Mouse (Mus musculus) stomach, embryonic 16.5 days (tissue): Measurements from ENCODE around the gene Actb. TPM values are rescaled to one million over a fixed set of nuclear protein-coding genes. Genes with fewer than 3 reads are reported as not detected.
A peak's percentile ranks its signal among the peaks of the same experiment; 100 is the strongest.
"Not testable (repeated sequence)": the region's sequence is repeated elsewhere in the genome, so short reads cannot be mapped to it uniquely, and the experiment has no call there.

Experiments used
- ATAC-seq: fragments of 200-750 bp; cut with Nextera tagmentation; 2 replicates; pipeline ENCODE4 v1.8.0; 2017; ENCODE audit warnings: moderate number of reproducible peaks, moderate TSS enrichment; ENCODE audit not compliant: insufficient read depth, low FRiP score
- H3K27ac ChIP-seq: fragments of 300-500 bp; sonication (generic); 2 replicates; pipeline ENCODE4 v1.5.1; 2014; ENCODE audit warnings: low read length
- H3K27me3 ChIP-seq: fragments of 300-500 bp; sonication (generic); 2 replicates; pipeline ENCODE4 v1.6.1; 2014; ENCODE audit warnings: low read length, control low read depth, mixed read lengths; ENCODE audit not compliant: control insufficient read depth, insufficient read depth
- H3K36me3 ChIP-seq: fragments of 300-500 bp; sonication (generic); 2 replicates; pipeline ENCODE4 v1.6.1; 2014; ENCODE audit warnings: low read length; ENCODE audit not compliant: control insufficient read depth, insufficient read depth
- H3K4me1 ChIP-seq: fragments of 300-500 bp; sonication (generic); 2 replicates; pipeline ENCODE4 v1.6.1; 2014; ENCODE audit warnings: low read length, control low read depth, mixed read lengths; ENCODE audit not compliant: control insufficient read depth, insufficient read depth
- H3K4me2 ChIP-seq: fragments of 300-500 bp; sonication (generic); 2 replicates; pipeline ENCODE4 v1.6.1; 2014; ENCODE audit warnings: low read depth, low read length, mixed read lengths
- H3K4me3 ChIP-seq: fragments of 300-500 bp; sonication (generic); replicated peaks from 2 replicates; pipeline ENCODE4 v1.5.1; 2014; ENCODE audit warnings: mild to moderate bottlenecking, low read length
- H3K9ac ChIP-seq: fragments of 300-500 bp; sonication (generic); 2 replicates; pipeline ENCODE4 v1.6.1; 2014; ENCODE audit warnings: low read length
- H3K9me3 ChIP-seq: fragments of 300-500 bp; sonication (generic); replicated peaks from 2 replicates; pipeline ENCODE4 v1.6.1; 2016; ENCODE audit warnings: low read length, control low read depth; ENCODE audit not compliant: control insufficient read depth
- WGBS: fragments of 180-500 bp; shearing (Covaris S2); extraction: QIAGEN DNeasy Blood & Tissue Kit; methylation state at CpG from one replicate; pipeline ENCODE4 v1.1.7; 2014; 5-methylcytosine and 5-hydroxymethylcytosine counted together
- polyA plus RNA-seq: library from polyadenylated mRNA; unstranded; fragments of >200 nt; fragmentation: Nextera tagmentation; extraction: Ambion mirVana; gene quantifications from 2 replicates; pipeline ENCODE4 v1.2.1, GENCODE M21; 2015

The Actb gene
- polyA plus RNA-seq, 1 experiment from 2014 or later = 15,131 TPM

- H3K9me3 ChIP-seq, H3K4me2 ChIP-seq, ATAC-seq, H3K27me3 ChIP-seq, H3K4me3 ChIP-seq, H3K4me1 ChIP-seq, H3K9ac ChIP-seq, H3K27ac ChIP-seq: not testable (repeated sequence)
- 86% methylated on average over 3 of the region's 3 CpGs for WGBS
- H3K36me3 ChIP-seq = peaks cover 14% of the 10 kb centered on the region
Measured at GRCm38 (mm10) chr5:142887533-142887932, 19.0 kb downstream of the Actb start.

- H3K27ac ChIP-seq = no peak overlapping the region
- ATAC-seq = no peak
- H3K27me3 ChIP-seq = no peaks in the 10 kb centered on the region
- no peaks in the 10 kb centered on the region for H3K9me3 ChIP-seq
- H3K36me3 ChIP-seq = peaks cover 14% of the 10 kb centered on the region
- H3K9ac ChIP-seq = no peak overlapping the region
- no peaks in the 10 kb centered on the region for H3K4me1 ChIP-seq
- no peak overlapping the region for H3K4me3 ChIP-seq
- no peak overlapping the region for H3K4me2 ChIP-seq
- WGBS = 91% methylated on average over 20 of the region's 20 CpGs
Measured at GRCm38 (mm10) chr5:142886761-142887160, 19.8 kb downstream of the Actb start.

DNA sequence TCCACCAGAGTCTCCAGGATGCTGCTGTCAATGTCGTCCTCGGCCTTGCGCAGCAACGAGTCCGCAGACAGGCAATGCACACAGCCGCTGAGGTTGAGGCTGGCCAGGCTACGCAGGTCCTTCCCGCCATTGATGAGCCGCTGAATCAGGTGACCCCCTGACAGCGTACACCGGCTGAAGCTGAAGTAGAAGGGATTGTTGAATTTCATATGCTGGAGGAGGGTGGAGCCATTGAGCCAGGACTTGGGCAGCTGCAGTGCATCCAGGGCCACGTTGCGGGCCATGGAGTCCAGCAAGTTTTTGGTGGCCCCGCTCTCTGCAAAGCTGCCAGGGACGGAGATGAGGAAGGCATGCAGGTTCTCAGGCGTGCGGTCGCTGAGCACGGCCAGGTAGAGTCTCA is 20.4 kb downstream of the Actb start:
- Histone ChIP-seq H3K9me3 (no peaks in the 10 kb centered on the region), H3K36me3 (peaks cover 14% of the 10 kb centered on the region), H3K9ac (no peak overlapping the region), H3K27ac (no peak overlapping the region), H3K4me3 (no peak overlapping the region), H3K4me1 (peaks cover 3% of the 10 kb centered on the region; the same call in 1 of the 2 replicates), H3K27me3 (no peaks in the 10 kb centered on the region), H3K4me2 (no peak overlapping the region)
- 93% methylated on average over 19 of the region's 19 CpGs for WGBS
- no peak for ATAC-seq

DNA sequence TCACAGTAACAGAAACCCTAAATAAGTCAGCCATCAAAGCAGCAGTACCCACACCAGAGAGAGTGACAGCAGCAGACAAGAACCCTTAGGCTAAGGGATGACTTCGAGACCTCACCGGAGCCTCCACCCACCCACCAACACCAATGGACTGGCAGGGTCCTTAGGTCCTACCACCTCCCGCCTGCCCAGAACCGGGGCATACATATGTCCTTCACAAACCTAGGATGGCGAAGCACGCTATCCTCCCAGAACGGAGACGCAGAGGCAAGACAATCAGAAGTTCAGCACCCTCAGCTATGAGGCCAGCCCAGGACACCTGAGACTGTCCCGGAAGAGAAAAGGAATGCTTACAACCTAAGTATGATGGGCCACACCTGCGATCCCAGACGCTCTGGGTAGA is 24.1 kb downstream of the Actb start:
- Histone ChIP-seq H3K4me3 (no peak overlapping the region), H3K4me1 (peaks cover 3% of the 10 kb centered on the region; the same call in 1 of the 2 replicates), H3K36me3 (peaks cover 22% of the 10 kb centered on the region), H3K4me2 (no peak overlapping the region), H3K27ac (no peak overlapping the region), H3K27me3 (no peaks in the 10 kb centered on the region), H3K9me3 (no peaks in the 10 kb centered on the region), H3K9ac (no peak overlapping the region)
- 89% methylated on average over 11 of the region's 11 CpGs for WGBS
- no peak for ATAC-seq

DNA sequence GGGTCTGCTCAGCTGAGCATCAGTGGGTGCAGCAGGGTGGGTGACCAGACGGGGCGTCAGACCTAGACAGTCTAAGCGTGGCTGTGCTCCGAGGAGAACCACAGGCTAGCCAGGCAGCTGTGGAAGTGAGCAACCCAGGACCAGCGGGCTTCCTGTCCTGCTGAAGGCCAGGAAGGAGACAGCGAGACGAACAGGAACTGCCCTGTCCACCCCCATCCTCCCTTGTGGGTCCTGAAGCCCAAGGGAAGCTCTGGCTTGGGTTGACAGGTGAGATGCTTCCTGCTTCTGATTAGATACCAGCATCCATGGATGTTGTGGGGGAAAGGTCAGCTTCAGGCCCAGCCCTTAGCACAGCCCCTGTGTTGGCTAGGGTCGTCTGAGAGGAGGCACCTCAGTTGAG is 24.6 kb downstream of the Actb start:
- peak overlapping the region; percentile 31; the same call in 1 of the 2 replicates for H3K9ac ChIP-seq
- no peaks in the 10 kb centered on the region for H3K9me3 ChIP-seq
- no peak overlapping the region for H3K4me2 ChIP-seq
- H3K27ac ChIP-seq = 0 out of 2 replicates have a peak overlapping the region, but pooled peaks have one; percentile 35
- peaks cover 3% of the 10 kb centered on the region; the same call in 1 of the 2 replicates for H3K4me1 ChIP-seq
- no peaks in the 10 kb centered on the region for H3K27me3 ChIP-seq
- ATAC-seq = no peak
- no peak overlapping the region for H3K4me3 ChIP-seq
- 77% methylated on average over 8 of the region's 8 CpGs for WGBS
- peaks cover 22% of the 10 kb centered on the region for H3K36me3 ChIP-seq

- Histone ChIP-seq H3K36me3 (peaks cover 18% of the 10 kb centered on the region), H3K9me3 (no peaks in the 10 kb centered on the region), H3K27ac (no peak overlapping the region; the same call in 1 of the 2 replicates), H3K4me1 (peaks cover 3% of the 10 kb centered on the region; the same call in 1 of the 2 replicates), H3K4me3 (no peak overlapping the region), H3K9ac (no peak overlapping the region), H3K4me2 (no peak overlapping the region), H3K27me3 (no peaks in the 10 kb centered on the region)
- peak; percentile 12; the same call in 1 of the 2 replicates for ATAC-seq
- 29% methylated on average over 13 of the region's 13 CpGs for WGBS
Measured at GRCm38 (mm10) chr5:142880806-142881516, 25.6 kb downstream of the Actb start.

DNA sequence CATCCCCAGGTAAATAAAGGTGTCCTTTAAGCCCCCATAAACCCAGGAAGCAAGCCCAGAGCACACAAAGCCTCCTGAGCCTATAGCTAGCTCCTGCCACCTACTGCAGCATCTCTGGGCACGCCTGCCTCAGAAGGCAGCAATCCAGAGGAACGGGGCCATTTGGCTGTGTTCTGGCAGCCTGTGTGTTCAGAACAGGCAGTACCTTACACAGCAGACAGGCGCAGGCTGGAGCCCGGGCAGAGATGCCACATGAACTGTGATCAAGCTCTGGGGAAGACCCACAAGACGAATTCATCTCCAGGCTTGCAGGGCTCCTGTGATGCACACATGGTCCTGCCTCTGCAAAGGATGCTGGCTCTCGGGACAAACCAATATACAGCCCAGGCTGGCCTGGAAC is 26.3 kb downstream of the Actb start:
- Histone ChIP-seq H3K4me2 (no peak overlapping the region), H3K27ac (no peak overlapping the region)
- WGBS = 82% methylated on average over 6 of the region's 6 CpGs

GRCm38 (mm10) chr5:142879318-142880175 is 27.0 kb downstream of the Actb start:
- ATAC-seq = peak; percentile 67; the same call in 1 of the 2 replicates
- H3K4me3 ChIP-seq = no peak overlapping the region
- H3K9ac ChIP-seq = no peak overlapping the region
- H3K4me1 ChIP-seq = peaks cover 3% of the 10 kb centered on the region; the same call in 1 of the 2 replicates
- peaks cover 7% of the 10 kb centered on the region; the same call in 1 of the 2 replicates for H3K36me3 ChIP-seq
- WGBS = 59% methylated on average over 8 of the region's 8 CpGs
- H3K27ac ChIP-seq = no peak overlapping the region
- no peaks in the 10 kb centered on the region for H3K9me3 ChIP-seq
- no peaks in the 10 kb centered on the region for H3K27me3 ChIP-seq
- H3K4me2 ChIP-seq = no peak overlapping the region

More for the DNA sequence above, 26.3 kb downstream of the Actb start:
- Histone ChIP-seq H3K4me3 (no peak overlapping the region), H3K27me3 (no peaks in the 10 kb centered on the region), H3K9ac (no peak overlapping the region), H3K36me3 (peaks cover 11% of the 10 kb centered on the region), H3K4me1 (peaks cover 3% of the 10 kb centered on the region; the same call in 1 of the 2 replicates), H3K9me3 (no peaks in the 10 kb centered on the region)
- no peak for ATAC-seq

- Histone ChIP-seq H3K4me3 (no peak overlapping the region), H3K4me2 (no peak overlapping the region), H3K4me1 (peaks cover 3% of the 10 kb centered on the region; the same call in 1 of the 2 replicates), H3K27ac (no peak overlapping the region), H3K36me3 (peaks cover 7% of the 10 kb centered on the region; the same call in 1 of the 2 replicates), H3K27me3 (no peaks in the 10 kb centered on the region), H3K9me3 (no peaks in the 10 kb centered on the region), H3K9ac (no peak overlapping the region)
- ATAC-seq = no peak
- 89% methylated on average over 15 of the region's 15 CpGs for WGBS
Measured at GRCm38 (mm10) chr5:142878570-142878969, 28.0 kb downstream of the Actb start.
